Mouse (Mus musculus): ENCODE data around the gene Zfp385a. TPM values are rescaled to one million over a fixed set of nuclear protein-coding genes. Genes with fewer than 3 reads are reported as not detected.

The Zfp385a gene
- polyA plus RNA-seq, 1 experiment from 2014 or later = 18.4 TPM

GRCm38 (mm10) chr15:103290843-103291242, 49.0 kb downstream of the Zfp385a start:
- H3K36me3 ChIP-seq (ENCODE audit: control insufficient read depth, insufficient read depth, low read length) = peaks cover 57% of the 10 kb centered on the region
- 92% methylated on average over 9 of the region's 9 CpGs for WGBS
- no peak for ATAC-seq (ENCODE audit: low read depth)
- H3K4me3 ChIP-seq (ENCODE audit: low read depth, low read length) = no peak overlapping the region
- H3K4me1 ChIP-seq (ENCODE audit: control insufficient read depth, insufficient read depth, low read length) = peaks cover 11% of the 10 kb centered on the region
- H3K9ac ChIP-seq (ENCODE audit: low read depth, low read length) = no peak overlapping the region
- no peak overlapping the region for H3K27ac ChIP-seq (replicated peaks; ENCODE audit: low read depth, low read length)
- H3K4me2 ChIP-seq (ENCODE audit: low read depth, low read length) = no peak overlapping the region
- no peaks in the 10 kb centered on the region for H3K9me3 ChIP-seq (ENCODE audit: control insufficient read depth, low read length)
- DNase-seq (ENCODE audit: low spot score) = no peak
- H3K27me3 ChIP-seq (replicated peaks; ENCODE audit: control insufficient read depth, insufficient read depth, low read length) = no peaks in the 10 kb centered on the region

- Histone ChIP-seq H3K27ac (replicated peaks; ENCODE audit: low read depth, low read length) (no peak overlapping the region), H3K4me1 (ENCODE audit: control insufficient read depth, insufficient read depth, low read length) (peaks cover 11% of the 10 kb centered on the region)
These were observed 49.5 kb downstream of the Zfp385a start for GRCm38 (mm10) chr15:103290417-103290816.

GRCm38 (mm10) chr15:103289600-103289999, 50.3 kb downstream of the Zfp385a start:
- peaks cover 56% of the 10 kb centered on the region for H3K36me3 ChIP-seq (ENCODE audit: control insufficient read depth, insufficient read depth, low read length)
- no peak overlapping the region for H3K9ac ChIP-seq (ENCODE audit: low read depth, low read length)
- H3K9me3 ChIP-seq (ENCODE audit: control insufficient read depth, low read length) = no peaks in the 10 kb centered on the region
- H3K4me2 ChIP-seq (ENCODE audit: low read depth, low read length) = no peak overlapping the region
- no peaks in the 10 kb centered on the region for H3K27me3 ChIP-seq (replicated peaks; ENCODE audit: control insufficient read depth, insufficient read depth, low read length)
- 40% methylated on average over 5 of the region's 5 CpGs for WGBS
- H3K27ac ChIP-seq (replicated peaks; ENCODE audit: low read depth, low read length) = peak overlapping the region; percentile 34; the same call in 1 of the 2 replicates
- DNase-seq (ENCODE audit: low spot score) = no peak
- peaks cover 17% of the 10 kb centered on the region for H3K4me1 ChIP-seq (ENCODE audit: control insufficient read depth, insufficient read depth, low read length)
- H3K4me3 ChIP-seq (ENCODE audit: low read depth, low read length) = no peak overlapping the region
- ATAC-seq (ENCODE audit: low read depth) = no peak

More at GRCm38 (mm10) chr15:103290417-103290816, 49.5 kb downstream of the Zfp385a start:
- ATAC-seq (ENCODE audit: low read depth) = no peak
- no peak overlapping the region for H3K9ac ChIP-seq (ENCODE audit: low read depth, low read length)
- no peak overlapping the region for H3K4me3 ChIP-seq (ENCODE audit: low read depth, low read length)
- DNase-seq (ENCODE audit: low spot score) = no peak
- WGBS = 69% methylated on average over 6 of the region's 6 CpGs
- H3K9me3 ChIP-seq (ENCODE audit: control insufficient read depth, low read length) = no peaks in the 10 kb centered on the region
- H3K4me2 ChIP-seq (ENCODE audit: low read depth, low read length) = no peak overlapping the region
- H3K27me3 ChIP-seq (replicated peaks; ENCODE audit: control insufficient read depth, insufficient read depth, low read length) = no peaks in the 10 kb centered on the region
- H3K36me3 ChIP-seq (ENCODE audit: control insufficient read depth, insufficient read depth, low read length) = peaks cover 56% of the 10 kb centered on the region

GRCm38 (mm10) chr15:103285778-103286417, 54.0 kb downstream of the Zfp385a start:
- Histone ChIP-seq H3K36me3 (ENCODE audit: control insufficient read depth, insufficient read depth, low read length) (peaks cover 25% of the 10 kb centered on the region), H3K4me3 (ENCODE audit: low read depth, low read length) (no peak overlapping the region), H3K27ac (replicated peaks; ENCODE audit: low read depth, low read length) (peak overlapping the region; percentile 63), H3K27me3 (replicated peaks; ENCODE audit: control insufficient read depth, insufficient read depth, low read length) (no peaks in the 10 kb centered on the region), H3K9me3 (ENCODE audit: control insufficient read depth, low read length) (no peaks in the 10 kb centered on the region), H3K4me1 (ENCODE audit: control insufficient read depth, insufficient read depth, low read length) (peaks cover 17% of the 10 kb centered on the region), H3K9ac (ENCODE audit: low read depth, low read length) (no peak overlapping the region), H3K4me2 (ENCODE audit: low read depth, low read length) (no peak overlapping the region)
- DNase-seq (ENCODE audit: low spot score) = peak; percentile 74
- 68% methylated on average over 1 of the region's 1 CpGs for WGBS
- peak; percentile 51 for ATAC-seq (ENCODE audit: low read depth)

GRCm38 (mm10) chr15:103284647-103285046, 55.2 kb downstream of the Zfp385a start:
- Histone ChIP-seq H3K4me2 (ENCODE audit: low read depth, low read length) (no peak overlapping the region), H3K9ac (ENCODE audit: low read depth, low read length) (no peak overlapping the region), H3K9me3 (ENCODE audit: control insufficient read depth, low read length) (no peaks in the 10 kb centered on the region)

GRCm38 (mm10) chr15:103284066-103284465, 55.8 kb downstream of the Zfp385a start:
- DNase-seq (ENCODE audit: low spot score) = no peak
- Histone ChIP-seq H3K9ac (ENCODE audit: low read depth, low read length) (no peak overlapping the region), H3K4me2 (ENCODE audit: low read depth, low read length) (no peak overlapping the region), H3K4me1 (ENCODE audit: control insufficient read depth, insufficient read depth, low read length) (peaks cover 17% of the 10 kb centered on the region), H3K9me3 (ENCODE audit: control insufficient read depth, low read length) (no peaks in the 10 kb centered on the region), H3K4me3 (ENCODE audit: low read depth, low read length) (no peak overlapping the region), H3K27ac (replicated peaks; ENCODE audit: low read depth, low read length) (no peak overlapping the region), H3K36me3 (ENCODE audit: control insufficient read depth, insufficient read depth, low read length) (peaks cover 16% of the 10 kb centered on the region; the same call in 1 of the 2 replicates), H3K27me3 (replicated peaks; ENCODE audit: control insufficient read depth, insufficient read depth, low read length) (no peaks in the 10 kb centered on the region)
- no peak for ATAC-seq (ENCODE audit: low read depth)
- 58% methylated on average over 3 of the region's 3 CpGs for WGBS

More at GRCm38 (mm10) chr15:103284647-103285046, 55.2 kb downstream of the Zfp385a start:
- ATAC-seq (ENCODE audit: low read depth) (no peak), DNase-seq (ENCODE audit: low spot score) (no peak)
- WGBS = 35% methylated on average over 2 of the region's 2 CpGs
- peak overlapping the region; percentile 63; the same call in 1 of the 2 replicates for H3K27ac ChIP-seq (replicated peaks; ENCODE audit: low read depth, low read length)
- peaks cover 16% of the 10 kb centered on the region; the same call in 1 of the 2 replicates for H3K36me3 ChIP-seq (ENCODE audit: control insufficient read depth, insufficient read depth, low read length)
- H3K4me1 ChIP-seq (ENCODE audit: control insufficient read depth, insufficient read depth, low read length) = peaks cover 17% of the 10 kb centered on the region
- no peak overlapping the region for H3K4me3 ChIP-seq (ENCODE audit: low read depth, low read length)
- no peaks in the 10 kb centered on the region for H3K27me3 ChIP-seq (replicated peaks; ENCODE audit: control insufficient read depth, insufficient read depth, low read length)

GRCm38 (mm10) chr15:103281465-103282205, 58.3 kb downstream of the Zfp385a start:
- 93% methylated on average over 3 of the region's 3 CpGs for WGBS

GRCm38 (mm10) chr15:103280817-103281464, 59.0 kb downstream of the Zfp385a start:
- 0 out of 2 replicates have a peak, but pooled peaks cover 3% of the 10 kb centered on the region for H3K36me3 ChIP-seq (ENCODE audit: control insufficient read depth, insufficient read depth, low read length)
- no peak for ATAC-seq (ENCODE audit: low read depth)
- 68% methylated on average over 3 of the region's 3 CpGs for WGBS
- no peak overlapping the region for H3K4me3 ChIP-seq (ENCODE audit: low read depth, low read length)
- no peaks in the 10 kb centered on the region for H3K27me3 ChIP-seq (replicated peaks; ENCODE audit: control insufficient read depth, insufficient read depth, low read length)
- H3K9me3 ChIP-seq (ENCODE audit: control insufficient read depth, low read length) = no peaks in the 10 kb centered on the region
- peak; percentile 58 for DNase-seq (ENCODE audit: low spot score)
- H3K27ac ChIP-seq (replicated peaks; ENCODE audit: low read depth, low read length) = no peak overlapping the region
- peaks cover 13% of the 10 kb centered on the region for H3K4me1 ChIP-seq (ENCODE audit: control insufficient read depth, insufficient read depth, low read length)
- no peak overlapping the region for H3K9ac ChIP-seq (ENCODE audit: low read depth, low read length)
- H3K4me2 ChIP-seq (ENCODE audit: low read depth, low read length) = no peak overlapping the region

More at GRCm38 (mm10) chr15:103281465-103282205, 58.3 kb downstream of the Zfp385a start:
- Histone ChIP-seq H3K27me3 (replicated peaks; ENCODE audit: control insufficient read depth, insufficient read depth, low read length) (no peaks in the 10 kb centered on the region), H3K27ac (replicated peaks; ENCODE audit: low read depth, low read length) (no peak overlapping the region), H3K4me3 (ENCODE audit: low read depth, low read length) (no peak overlapping the region), H3K4me1 (ENCODE audit: control insufficient read depth, insufficient read depth, low read length) (peaks cover 17% of the 10 kb centered on the region), H3K36me3 (ENCODE audit: control insufficient read depth, insufficient read depth, low read length) (0 out of 2 replicates have a peak, but pooled peaks cover 5% of the 10 kb centered on the region), H3K9ac (ENCODE audit: low read depth, low read length) (no peak overlapping the region), H3K4me2 (ENCODE audit: low read depth, low read length) (no peak overlapping the region), H3K9me3 (ENCODE audit: control insufficient read depth, low read length) (no peaks in the 10 kb centered on the region)
- no peak for ATAC-seq (ENCODE audit: low read depth)
- DNase-seq (ENCODE audit: low spot score) = no peak

Measured in embryonic facial prominence, embryonic 14.5 days (tissue).